ENCODE assay signal across 16 mouse cellular contexts in genomic region chr15:38569011-38569640, GRCm38 (mm10).
DNase-seq lines count a peak whose midpoint lies in the region; ATAC-seq and TF ChIP-seq lines count a peak whose summit lies in the region.
"Had no signal": no experiment of that assay in that cellular context is flagged by ENCODE, and none has a peak within 500 bp of the region (broad histone marks: within the 10 kb centered on the region; RNA-seq: fewer than 3 reads in every experiment).

No protein-coding gene starts in this region.

- H3K4me1 ChIP-seq in liver, adult 2 months (ENCODE audit: control insufficient read depth, insufficient read depth, low read length) = peaks cover 24% of the 10 kb centered on the region
- H3K4me1 ChIP-seq in liver, postnatal 0 days (ENCODE audit: insufficient read depth) = peaks cover 17% of the 10 kb centered on the region
- H3K4me1 ChIP-seq in intestine, postnatal 0 days (replicated peaks; ENCODE audit: control insufficient read depth, insufficient read depth, low read length) = 0 out of 2 replicates have a peak, but pooled peaks cover 8% of the 10 kb centered on the region
- H3K4me1 ChIP-seq: embryonic facial prominence, embryonic 10.5 days; forebrain, embryonic 15.5 days; hindbrain, embryonic 15.5 days; limb, embryonic 13.5 days; midbrain, embryonic 12.5 days had no signal

- WGBS in liver, adult 2 months = 44% methylated on average over 10 of the region's 10 CpGs
- WGBS in liver, postnatal 0 days (ENCODE audit: insufficient replicate concordance) = 83% methylated on average over 10 of the region's 10 CpGs
- 65% methylated on average over 10 of the region's 10 CpGs for WGBS in intestine, postnatal 0 days

- H3K27ac ChIP-seq in liver, adult 2 months (replicated peaks; ENCODE audit: insufficient read depth, low read depth, low read length) = peak overlapping the region; percentile 84
- no peak overlapping the region for H3K27ac ChIP-seq in liver, postnatal 0 days (ENCODE audit: low read depth)
- peak overlapping the region; percentile 94 for H3K27ac ChIP-seq in intestine, postnatal 0 days (ENCODE audit: low read depth, low read length)
- H3K27ac ChIP-seq: embryonic facial prominence, embryonic 10.5 days; forebrain, embryonic 15.5 days; hindbrain, embryonic 15.5 days; layer of hippocampus, adult 2 months; limb, embryonic 13.5 days; midbrain, embryonic 12.5 days had no signal

- no peaks in the 10 kb centered on the region for H3K79me2 ChIP-seq in liver, adult 2 months (ENCODE audit: control insufficient read depth, insufficient read depth, low read length)

- ATAC-seq in liver, postnatal 0 days = no peak
- ATAC-seq in intestine, postnatal 0 days = peak; percentile 14; the same call in 1 of the 2 replicates
- ATAC-seq: forebrain, embryonic 15.5 days had no signal

- no peaks in the 10 kb centered on the region for H3K36me3 ChIP-seq in liver, adult 2 months (ENCODE audit: control insufficient read depth, insufficient read depth, low read length)
- H3K36me3 ChIP-seq in liver, postnatal 0 days (replicated peaks; ENCODE audit: insufficient read depth, low read length) = no peaks in the 10 kb centered on the region
- no peaks in the 10 kb centered on the region for H3K36me3 ChIP-seq in intestine, postnatal 0 days (ENCODE audit: control insufficient read depth, insufficient read depth)
- H3K36me3 ChIP-seq: embryonic facial prominence, embryonic 10.5 days; forebrain, embryonic 15.5 days; hindbrain, embryonic 15.5 days; limb, embryonic 13.5 days; midbrain, embryonic 12.5 days had no signal

- no peak for TF ChIP-seq EP300 in liver, postnatal 0 days (IDR thresholded peaks at IDR 0.05; ENCODE audit: low read depth)

- H3K9me3 ChIP-seq in liver, postnatal 0 days (ENCODE audit: low read length) = no peaks in the 10 kb centered on the region
- 0 out of 2 replicates have a peak, but pooled peaks cover under 1% of the 10 kb centered on the region for H3K9me3 ChIP-seq in intestine, postnatal 0 days (ENCODE audit: control insufficient read depth)
- H3K9me3 ChIP-seq: embryonic facial prominence, embryonic 10.5 days; forebrain, embryonic 15.5 days; hindbrain, embryonic 15.5 days; limb, embryonic 13.5 days; midbrain, embryonic 12.5 days had no signal

- H3K9ac ChIP-seq in liver, adult 2 months (ENCODE audit: low read depth, low read length) = peak overlapping the region; percentile 25; the same call in 1 of the 2 replicates
- H3K9ac ChIP-seq in liver, postnatal 0 days (replicated peaks) = no peak overlapping the region
- H3K9ac ChIP-seq in intestine, postnatal 0 days (ENCODE audit: low read depth, low read length) = no peak overlapping the region
- H3K9ac ChIP-seq: forebrain, embryonic 15.5 days; hindbrain, embryonic 15.5 days; limb, embryonic 13.5 days; midbrain, embryonic 12.5 days had no signal

- no peak overlapping the region for H3K4me3 ChIP-seq in liver, adult 2 months (ENCODE audit: insufficient read depth, low read depth, low read length)
- no peak overlapping the region for H3K4me3 ChIP-seq in liver, postnatal 0 days (ENCODE audit: low read depth, low read length)
- H3K4me3 ChIP-seq in intestine, postnatal 0 days (ENCODE audit: low read depth, low read length) = no peak overlapping the region
- H3K4me3 ChIP-seq: embryonic facial prominence, embryonic 10.5 days; erythroblast, embryonic 14.5 days; forebrain, embryonic 15.5 days; hindbrain, embryonic 15.5 days; layer of hippocampus, adult 2 months; limb, embryonic 13.5 days; midbrain, embryonic 12.5 days had no signal

- peak; percentile 34; the same call in 1 of the 2 replicates for TF ChIP-seq CTCF in liver, adult 2 months (IDR thresholded peaks at IDR 0.05; ENCODE audit: low read depth, low read length)
- no peak for TF ChIP-seq CTCF in liver, postnatal 0 days (IDR thresholded peaks at IDR 0.05; ENCODE audit: low read depth)
- TF ChIP-seq CTCF in intestine, postnatal 0 days (IDR thresholded peaks at IDR 0.05; ENCODE audit: low read depth) = 0 out of 2 replicates have a peak, but pooled peaks have one; percentile 9

- TF ChIP-seq POLR2A in liver, adult 2 months (IDR thresholded peaks at IDR 0.05; ENCODE audit: extremely low read depth, insufficient read depth, low read length) = no peak

- DNase-seq in liver, adult 2 months (ENCODE audit: extremely low read depth, low read depth, low spot score) = peak; percentile 91
- no peak for DNase-seq in liver, postnatal 0 days
- peak; percentile 48 to 70 for DNase-seq in kidney, postnatal 4 days
- DNase-seq in mesoderm, embryonic 11.5 days (ENCODE audit: low read depth, low spot score) = peak; percentile 21
- no peak for DNase-seq in embryo, embryonic 9.5 days (ENCODE audit: extremely low spot score)
- DNase-seq in cerebellum, postnatal 14 days = no peak
- no peak for DNase-seq in c-Kit-positive CD71-positive TER-119-positive erythroid progenitor cells, embryonic 14.5 days (ENCODE audit: low spot score)
- DNase-seq: adrenal gland, postnatal 14 days had no signal

- no peak overlapping the region for H3K4me2 ChIP-seq in liver, postnatal 0 days (ENCODE audit: low read depth, low read length)
- H3K4me2 ChIP-seq in intestine, postnatal 0 days (replicated peaks; ENCODE audit: low read depth) = no peak overlapping the region
- H3K4me2 ChIP-seq: forebrain, embryonic 15.5 days; hindbrain, embryonic 15.5 days; limb, embryonic 13.5 days; midbrain, embryonic 12.5 days had no signal

- H3K27me3 ChIP-seq in liver, adult 2 months (ENCODE audit: control insufficient read depth, insufficient read depth, low read length) = no peaks in the 10 kb centered on the region
- no peaks in the 10 kb centered on the region for H3K27me3 ChIP-seq in liver, postnatal 0 days (ENCODE audit: insufficient read depth, low read length)
- H3K27me3 ChIP-seq in intestine, postnatal 0 days (replicated peaks; ENCODE audit: control insufficient read depth, insufficient read depth, low read length) = no peaks in the 10 kb centered on the region
- H3K27me3 ChIP-seq: forebrain, embryonic 15.5 days; hindbrain, embryonic 15.5 days; limb, embryonic 13.5 days; midbrain, embryonic 12.5 days had no signal

Comparison
In these comparisons a context has a peak if more than half of its experiments do, and no peak if none do; other contexts are left out.
1. DNase-seq: peak in liver, adult 2 months (single experiment), kidney, postnatal 4 days (2 of 2) and mesoderm, embryonic 11.5 days (single experiment); none in liver, postnatal 0 days (single experiment), embryo, embryonic 9.5 days (single experiment), cerebellum, postnatal 14 days (0 of 2) and c-Kit-positive CD71-positive TER-119-positive erythroid progenitor cells, embryonic 14.5 days (single experiment).